Mouse (Mus musculus): ENCODE data around the gene Zfp346. TPM values are rescaled to one million over a fixed set of nuclear protein-coding genes. Genes with fewer than 3 reads are reported as not detected.

The Zfp346 gene
- polyA plus RNA-seq (2014; fragmentation: Nextera tagmentation; extraction: Ambion mirVana) = 22.3 and 22.8 TPM in 2 replicates

GRCm38 (mm10) chr13:55105045-55105952 is at the start of gene Zfp346:
Gene Zfp346, plus strand, starts transcription at chr13:55105311.
- peak within 1 kb of the TSS; percentile 81 to 91 for H3K27ac ChIP-seq (replicated peaks in 1 of 2; ENCODE audit: control insufficient read depth in 1 of 2, insufficient read depth in 1 of 2, low read depth in 2 of 2, low read length in 2 of 2)
- under 1% methylated on average over 66 of the region's 66 CpGs for WGBS
- H3K27me3 ChIP-seq (ENCODE audit: control insufficient read depth, insufficient read depth, low read length) = no peaks in the 10 kb centered on the region
- peak within 1 kb of the TSS; percentile 66 to 99 for H3K4me3 ChIP-seq (ENCODE audit: control insufficient read depth in 1 of 2, insufficient read depth in 1 of 2, low read depth in 1 of 2, low read length in 2 of 2)
- peak; percentile 92 for ATAC-seq (ENCODE audit: insufficient number of reproducible peaks, insufficient read depth, low FRiP score, low read depth)
- H3K36me3 ChIP-seq (ENCODE audit: control insufficient read depth, insufficient read depth, low read length) = peaks cover 20% of the 10 kb centered on the region
- H3K9me3 ChIP-seq (ENCODE audit: control insufficient read depth, low read length) = no peaks in the 10 kb centered on the region
- H3K9ac ChIP-seq (ENCODE audit: low read length) = peak within 1 kb of the TSS; percentile 75
- peak within 1 kb of the TSS; percentile 80 for H3K4me2 ChIP-seq (ENCODE audit: low read length)
- peaks cover 10 to 18% of the 10 kb centered on the region in 2 experiments for H3K4me1 ChIP-seq (ENCODE audit: control insufficient read depth in 2 of 2, insufficient read depth in 2 of 2, low read length in 2 of 2)

- H3K9ac ChIP-seq (ENCODE audit: low read length) = no peak overlapping the region
- no peaks in the 10 kb centered on the region for H3K9me3 ChIP-seq (ENCODE audit: control insufficient read depth, low read length)
- no peaks in the 10 kb centered on the region for H3K27me3 ChIP-seq (ENCODE audit: control insufficient read depth, insufficient read depth, low read length)
- no peaks in the 10 kb centered on the region for H3K4me1 ChIP-seq (ENCODE audit: control insufficient read depth in 2 of 2, insufficient read depth in 2 of 2, low read length in 2 of 2)
- H3K36me3 ChIP-seq (ENCODE audit: control insufficient read depth, insufficient read depth, low read length) = peaks cover 30% of the 10 kb centered on the region
- no peak overlapping the region for H3K4me3 ChIP-seq (ENCODE audit: control insufficient read depth in 1 of 2, insufficient read depth in 1 of 2, low read depth in 1 of 2, low read length in 2 of 2)
- no peak overlapping the region for H3K4me2 ChIP-seq (ENCODE audit: low read length)
- no peak overlapping the region for H3K27ac ChIP-seq (replicated peaks in 1 of 2; ENCODE audit: control insufficient read depth in 1 of 2, insufficient read depth in 1 of 2, low read depth in 2 of 2, low read length in 2 of 2)
- no peak for ATAC-seq (ENCODE audit: insufficient number of reproducible peaks, insufficient read depth, low FRiP score, low read depth)
- WGBS = 95% methylated on average over 2 of the region's 2 CpGs
Observed at GRCm38 (mm10) chr13:55058042-55058441, 47.1 kb upstream of the Zfp346 start.

GRCm38 (mm10) chr13:55063276-55063675 is 41.8 kb upstream of the Zfp346 start:
- 55% methylated on average over 2 of the region's 2 CpGs for WGBS
- Histone ChIP-seq H3K27me3 (ENCODE audit: control insufficient read depth, insufficient read depth, low read length) (no peaks in the 10 kb centered on the region), H3K36me3 (ENCODE audit: control insufficient read depth, insufficient read depth, low read length) (peaks cover 15% of the 10 kb centered on the region; the same call in 1 of the 2 replicates), H3K4me3 (ENCODE audit: control insufficient read depth in 1 of 2, insufficient read depth in 1 of 2, low read depth in 1 of 2, low read length in 2 of 2) (no peak overlapping the region), H3K4me2 (ENCODE audit: low read length) (no peak overlapping the region), H3K4me1 (ENCODE audit: control insufficient read depth in 2 of 2, insufficient read depth in 2 of 2, low read length in 2 of 2) (no peaks in the 10 kb centered on the region), H3K27ac (replicated peaks in 1 of 2; ENCODE audit: control insufficient read depth in 1 of 2, insufficient read depth in 1 of 2, low read depth in 2 of 2, low read length in 2 of 2) (no peak overlapping the region), H3K9ac (ENCODE audit: low read length) (no peak overlapping the region), H3K9me3 (ENCODE audit: control insufficient read depth, low read length) (no peaks in the 10 kb centered on the region)
- ATAC-seq (ENCODE audit: insufficient number of reproducible peaks, insufficient read depth, low FRiP score, low read depth) = no peak

GRCm38 (mm10) chr13:55069719-55070118 is 35.4 kb upstream of the Zfp346 start:
- Histone ChIP-seq H3K27me3 (ENCODE audit: control insufficient read depth, insufficient read depth, low read length) (no peaks in the 10 kb centered on the region), H3K36me3 (ENCODE audit: control insufficient read depth, insufficient read depth, low read length) (0 out of 2 replicates have a peak, but pooled peaks cover 7% of the 10 kb centered on the region), H3K9ac (ENCODE audit: low read length) (no peak overlapping the region), H3K9me3 (ENCODE audit: control insufficient read depth, low read length) (no peaks in the 10 kb centered on the region), H3K27ac (replicated peaks in 1 of 2; ENCODE audit: control insufficient read depth in 1 of 2, insufficient read depth in 1 of 2, low read depth in 2 of 2, low read length in 2 of 2) (no peak overlapping the region), H3K4me2 (ENCODE audit: low read length) (no peak overlapping the region), H3K4me3 (ENCODE audit: control insufficient read depth in 1 of 2, insufficient read depth in 1 of 2, low read depth in 1 of 2, low read length in 2 of 2) (no peak overlapping the region), H3K4me1 (ENCODE audit: control insufficient read depth in 2 of 2, insufficient read depth in 2 of 2, low read length in 2 of 2) (no peaks in the 10 kb centered on the region)
- no peak for ATAC-seq (ENCODE audit: insufficient number of reproducible peaks, insufficient read depth, low FRiP score, low read depth)
- WGBS = 65% methylated on average over 7 of the region's 7 CpGs

- 0% methylated on average over 3 of the region's 3 CpGs for WGBS
Observed at GRCm38 (mm10) chr13:55071322-55071721, 33.8 kb upstream of the Zfp346 start.

GRCm38 (mm10) chr13:55075597-55075996 is 29.5 kb upstream of the Zfp346 start:
- Histone ChIP-seq H3K9me3 (ENCODE audit: control insufficient read depth, low read length) (no peaks in the 10 kb centered on the region), H3K9ac (ENCODE audit: low read length) (no peak overlapping the region), H3K27ac (replicated peaks in 1 of 2; ENCODE audit: control insufficient read depth in 1 of 2, insufficient read depth in 1 of 2, low read depth in 2 of 2, low read length in 2 of 2) (no peak overlapping the region), H3K4me2 (ENCODE audit: low read length) (no peak overlapping the region), H3K4me1 (ENCODE audit: control insufficient read depth in 2 of 2, insufficient read depth in 2 of 2, low read length in 2 of 2) (no peaks in the 10 kb centered on the region), H3K27me3 (ENCODE audit: control insufficient read depth, insufficient read depth, low read length) (no peaks in the 10 kb centered on the region), H3K4me3 (ENCODE audit: control insufficient read depth in 1 of 2, insufficient read depth in 1 of 2, low read depth in 1 of 2, low read length in 2 of 2) (no peak overlapping the region), H3K36me3 (ENCODE audit: control insufficient read depth, insufficient read depth, low read length) (peaks cover 31% of the 10 kb centered on the region)
- WGBS = 52% methylated on average over 5 of the region's 5 CpGs
- no peak for ATAC-seq (ENCODE audit: insufficient number of reproducible peaks, insufficient read depth, low FRiP score, low read depth)

More at GRCm38 (mm10) chr13:55071322-55071721, 33.8 kb upstream of the Zfp346 start:
- Histone ChIP-seq H3K9ac (ENCODE audit: low read length) (no peak overlapping the region), H3K9me3 (ENCODE audit: control insufficient read depth, low read length) (no peaks in the 10 kb centered on the region), H3K4me3 (ENCODE audit: control insufficient read depth in 1 of 2, insufficient read depth in 1 of 2, low read depth in 1 of 2, low read length in 2 of 2) (no peak overlapping the region), H3K27ac (replicated peaks in 1 of 2; ENCODE audit: control insufficient read depth in 1 of 2, insufficient read depth in 1 of 2, low read depth in 2 of 2, low read length in 2 of 2) (no peak overlapping the region), H3K27me3 (ENCODE audit: control insufficient read depth, insufficient read depth, low read length) (no peaks in the 10 kb centered on the region), H3K4me1 (ENCODE audit: control insufficient read depth in 2 of 2, insufficient read depth in 2 of 2, low read length in 2 of 2) (no peaks in the 10 kb centered on the region), H3K4me2 (ENCODE audit: low read length) (no peak overlapping the region), H3K36me3 (ENCODE audit: control insufficient read depth, insufficient read depth, low read length) (peaks cover 23% of the 10 kb centered on the region)
- ATAC-seq (ENCODE audit: insufficient number of reproducible peaks, insufficient read depth, low FRiP score, low read depth) = no peak

GRCm38 (mm10) chr13:55092588-55092987 is 12.5 kb upstream of the Zfp346 start:
- no peak overlapping the region for H3K9ac ChIP-seq (ENCODE audit: low read length)
- no peaks in the 10 kb centered on the region for H3K9me3 ChIP-seq (ENCODE audit: control insufficient read depth, low read length)
- no peaks in the 10 kb centered on the region for H3K4me1 ChIP-seq (ENCODE audit: control insufficient read depth in 2 of 2, insufficient read depth in 2 of 2, low read length in 2 of 2)
- no peaks in the 10 kb centered on the region for H3K27me3 ChIP-seq (ENCODE audit: control insufficient read depth, insufficient read depth, low read length)
- ATAC-seq (ENCODE audit: insufficient number of reproducible peaks, insufficient read depth, low FRiP score, low read depth) = no peak
- no peak overlapping the region for H3K27ac ChIP-seq (replicated peaks in 1 of 2; ENCODE audit: control insufficient read depth in 1 of 2, insufficient read depth in 1 of 2, low read depth in 2 of 2, low read length in 2 of 2)
- H3K4me3 ChIP-seq (ENCODE audit: control insufficient read depth in 1 of 2, insufficient read depth in 1 of 2, low read depth in 1 of 2, low read length in 2 of 2) = no peak overlapping the region
- no peak overlapping the region for H3K4me2 ChIP-seq (ENCODE audit: low read length)
- peaks cover 33% of the 10 kb centered on the region for H3K36me3 ChIP-seq (ENCODE audit: control insufficient read depth, insufficient read depth, low read length)
- 76% methylated on average over 4 of the region's 4 CpGs for WGBS
